Mouse (Mus musculus) intestine, embryonic 14.5 days (tissue): ENCODE data around the gene Unc50. TPM values are rescaled to one million over a fixed set of nuclear protein-coding genes. Genes with fewer than 3 reads are reported as not detected.

Source experiments
- ATAC-seq: fragments of 200-750 bp; cut with Nextera tagmentation; replicated peaks from 2 replicates; pipeline ENCODE4 v1.8.0; 2017; ENCODE audit warnings: low read depth, moderate number of reproducible peaks, moderate TSS enrichment, moderate library complexity; ENCODE audit not compliant: low FRiP score, low TSS enrichment
- DNase-seq: peaks from one replicate; pipeline ENCODE4 v3.0.0-alpha.2; 2018; ENCODE audit warnings: low spot score
- H3K27ac ChIP-seq: fragments of 300-500 bp; sonication (generic); 2 replicates; pipeline ENCODE4 v1.5.1; 2014; ENCODE audit warnings: low read depth, mild to moderate bottlenecking, control low read depth
- H3K27me3 ChIP-seq: fragments of 300-500 bp; sonication (generic); replicated peaks from 2 replicates; pipeline ENCODE4 v1.6.1; 2014; ENCODE audit warnings: low read length, control low read depth; ENCODE audit not compliant: control insufficient read depth, insufficient read depth
- H3K36me3 ChIP-seq: fragments of 300-500 bp; sonication (generic); 2 replicates; pipeline ENCODE4 v1.6.1; 2014; ENCODE audit warnings: low read length, control low read depth; ENCODE audit not compliant: control insufficient read depth, insufficient read depth
- H3K4me1 ChIP-seq: fragments of 300-500 bp; sonication (generic); replicated peaks from 2 replicates; pipeline ENCODE4 v1.6.1; 2014; ENCODE audit warnings: low read length, control low read depth, mixed read lengths; ENCODE audit not compliant: control insufficient read depth, insufficient read depth
- H3K4me2 ChIP-seq: fragments of 300-500 bp; sonication (generic); 2 replicates; pipeline ENCODE4 v1.6.1; 2014; ENCODE audit warnings: low read length
- H3K4me3 ChIP-seq: fragments of 300-500 bp; sonication (generic); 2 replicates; pipeline ENCODE4 v1.5.1; 2014; ENCODE audit warnings: low read depth, low read length, control low read depth, mixed read lengths
- H3K9ac ChIP-seq: fragments of 300-500 bp; sonication (generic); 2 replicates; pipeline ENCODE4 v1.6.1; 2014; ENCODE audit warnings: mild to moderate bottlenecking, low read length
- H3K9me3 ChIP-seq: fragments of 300-500 bp; sonication (generic); 2 replicates; pipeline ENCODE4 v1.6.1; 2016; ENCODE audit warnings: low read length, control low read depth; ENCODE audit not compliant: control insufficient read depth
- WGBS: fragments of 180-500 bp; shearing (Covaris S2); extraction: QIAGEN DNeasy Blood & Tissue Kit; methylation state at CpG from one replicate; pipeline ENCODE4 v1.1.7; 2014; 5-methylcytosine and 5-hydroxymethylcytosine counted together
- polyA plus RNA-seq: library from polyadenylated mRNA; unstranded; fragments of >200 nt; fragmentation: Nextera tagmentation; extraction: Ambion mirVana; gene quantifications from 2 replicates; pipeline ENCODE4 v1.2.1, GENCODE M21; 2014

Gene Unc50
- 133 and 149 TPM in 2 replicates for polyA plus RNA-seq

DNA sequence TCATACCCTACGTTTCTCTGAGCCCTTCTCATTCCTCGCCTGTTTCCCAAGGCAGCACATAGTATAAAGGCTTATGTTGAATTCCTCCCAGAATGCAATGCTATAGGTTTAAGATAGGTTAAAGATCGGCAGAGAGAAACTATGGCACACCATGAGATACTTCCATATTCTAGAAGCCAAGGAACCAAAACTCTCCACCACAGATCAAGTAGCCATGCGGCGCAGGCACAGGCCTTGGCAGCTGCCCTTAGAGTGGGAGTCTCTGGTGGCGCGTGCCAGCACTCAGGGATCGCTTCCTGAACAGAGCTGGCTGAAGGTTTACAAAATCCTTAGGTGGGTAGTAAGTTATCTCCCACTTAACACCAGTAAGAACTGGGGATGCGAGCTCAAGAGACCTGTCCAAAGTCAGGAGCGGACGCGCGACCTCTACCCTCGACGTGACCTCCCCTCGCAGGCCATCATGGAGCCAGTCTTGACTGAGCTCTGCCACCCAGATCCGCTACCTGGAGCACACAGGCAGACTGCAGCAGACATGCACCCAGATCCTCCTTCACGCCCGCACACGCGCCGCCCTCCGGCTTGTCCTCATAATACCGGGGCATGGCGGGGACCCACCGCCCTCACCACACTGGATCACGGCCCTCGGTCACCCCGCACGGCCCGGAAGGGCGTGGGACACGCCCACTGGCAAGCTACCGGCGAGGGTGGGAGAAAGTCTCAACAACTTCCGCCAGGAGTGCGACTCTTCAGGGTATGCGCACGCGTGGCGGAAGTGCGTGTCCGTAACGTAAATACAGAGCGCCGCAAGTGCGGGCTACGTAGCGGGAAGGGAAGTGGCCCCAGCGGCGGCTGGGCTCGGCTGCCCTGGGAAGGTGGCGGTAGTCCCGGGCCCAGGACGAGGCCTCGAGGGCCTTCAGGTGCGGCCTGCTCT is at the start of gene Unc50, which contains the start of gene Coa5:
Unc50 (plus strand) TSS at position 774 of the 931 bp plus-strand sequence.
Coa5 (minus strand) TSS at position 738 of the 931 bp plus-strand sequence.
- WGBS = 2% methylated on average over 54 of the region's 57 CpGs
- Histone ChIP-seq H3K36me3 (peaks cover 40% of the 10 kb centered on the region), H3K27me3 (no peaks in the 10 kb centered on the region), H3K4me2 (peak within 1 kb of the TSS; percentile 96), H3K4me3 (peak within 1 kb of the TSS; percentile 87), H3K9ac (peak within 1 kb of the TSS; percentile 88), H3K9me3 (no peaks in the 10 kb centered on the region), H3K4me1 (peaks cover 19% of the 10 kb centered on the region), H3K27ac (peak within 1 kb of the TSS; percentile 65)
- ATAC-seq = peak; percentile 98
- DNase-seq = peak; percentile 90

DNA sequence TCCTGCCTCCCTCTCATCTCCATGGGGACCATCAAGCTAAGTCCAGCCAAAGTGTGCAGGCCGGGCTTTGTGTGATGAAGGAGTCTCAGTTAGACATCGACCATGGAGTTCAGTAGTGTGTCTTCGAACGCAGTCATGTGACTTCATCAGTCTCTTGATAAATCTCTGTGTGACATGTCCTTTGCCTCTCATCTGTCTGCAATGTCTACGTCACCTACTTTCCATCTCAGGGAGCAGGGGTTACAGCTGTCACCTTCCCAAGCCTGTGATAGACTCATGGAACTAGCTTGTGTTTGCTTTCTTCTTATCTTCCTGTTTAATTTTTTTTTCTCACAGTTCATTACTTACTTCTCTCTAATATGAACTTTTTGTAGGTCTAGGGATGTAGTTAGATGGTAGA is 49.0 kb upstream of the Unc50 start:
- DNase-seq (no peak), ATAC-seq (no peak)
- H3K27ac ChIP-seq = no peak overlapping the region
- no peak overlapping the region for H3K9ac ChIP-seq
- 89% methylated on average over 5 of the region's 5 CpGs for WGBS
- 0 out of 2 replicates have a peak, but pooled peaks cover 9% of the 10 kb centered on the region for H3K36me3 ChIP-seq
- H3K4me1 ChIP-seq = no peaks in the 10 kb centered on the region
- H3K4me2 ChIP-seq = no peak overlapping the region
- H3K27me3 ChIP-seq = no peaks in the 10 kb centered on the region
- no peak overlapping the region for H3K4me3 ChIP-seq
- no peaks in the 10 kb centered on the region for H3K9me3 ChIP-seq

DNA sequence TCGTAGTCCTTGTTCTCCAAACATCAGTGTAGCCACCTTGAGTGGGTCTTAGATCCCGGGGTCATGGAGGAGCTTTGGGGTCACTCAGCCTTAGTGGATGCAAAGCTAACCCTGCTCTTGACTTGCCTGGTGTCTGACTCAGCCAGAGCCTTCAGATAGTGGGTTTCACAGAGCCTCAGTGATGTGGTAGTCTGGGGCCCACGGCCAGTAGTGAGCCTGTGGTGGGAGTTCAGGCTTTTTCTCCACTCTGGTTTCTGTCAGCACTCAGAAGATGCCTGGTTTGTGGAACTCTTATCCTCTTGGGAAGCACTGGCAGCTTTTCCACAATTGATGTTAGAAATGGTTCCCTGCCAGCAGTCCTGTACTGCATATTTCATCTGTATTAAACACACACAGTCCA is 45.6 kb upstream of the Unc50 start:
- Histone ChIP-seq H3K27me3 (no peaks in the 10 kb centered on the region), H3K4me1 (no peaks in the 10 kb centered on the region), H3K9ac (no peak overlapping the region), H3K9me3 (no peaks in the 10 kb centered on the region), H3K4me3 (no peak overlapping the region), H3K4me2 (no peak overlapping the region), H3K27ac (no peak overlapping the region), H3K36me3 (0 out of 2 replicates have a peak, but pooled peaks cover 9% of the 10 kb centered on the region)
- 73% methylated on average over 3 of the region's 3 CpGs for WGBS
- DNase-seq (no peak), ATAC-seq (no peak)

DNA sequence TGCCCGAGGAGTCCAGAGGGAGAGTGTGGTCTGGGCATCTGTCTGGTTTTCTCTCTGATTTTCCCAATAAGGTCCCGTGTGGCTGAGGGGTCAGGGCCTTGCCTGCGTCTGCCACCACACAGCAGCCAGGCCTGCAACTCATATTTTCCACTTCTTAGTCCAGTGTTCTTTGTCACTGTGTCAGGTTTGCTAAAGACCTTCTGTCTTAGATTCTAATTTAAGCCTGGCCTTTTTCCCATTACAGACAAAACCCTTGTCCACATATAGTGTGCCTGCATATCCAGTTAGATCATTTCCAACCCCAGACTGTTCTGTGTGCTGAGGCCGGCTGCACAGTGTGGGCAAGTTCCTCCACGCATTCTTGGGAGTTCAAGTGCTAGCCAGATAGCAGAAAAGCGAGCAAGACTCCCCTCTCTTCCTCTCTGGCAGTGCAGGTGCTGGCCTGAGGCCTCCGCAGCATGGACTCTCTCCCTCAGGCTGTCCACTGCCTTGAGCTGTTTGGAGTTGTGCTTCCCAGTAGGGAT is 43.4 kb upstream of the Unc50 start:
- no peak for DNase-seq
- no peaks in the 10 kb centered on the region for H3K27me3 ChIP-seq
- H3K9me3 ChIP-seq = no peaks in the 10 kb centered on the region
- H3K4me1 ChIP-seq = no peaks in the 10 kb centered on the region
- no peak overlapping the region for H3K27ac ChIP-seq
- H3K4me2 ChIP-seq = no peak overlapping the region
- H3K36me3 ChIP-seq = no peaks in the 10 kb centered on the region
- H3K4me3 ChIP-seq = no peak overlapping the region
- 72% methylated on average over 7 of the region's 7 CpGs for WGBS
- no peak overlapping the region for H3K9ac ChIP-seq
- ATAC-seq = no peak

DNA sequence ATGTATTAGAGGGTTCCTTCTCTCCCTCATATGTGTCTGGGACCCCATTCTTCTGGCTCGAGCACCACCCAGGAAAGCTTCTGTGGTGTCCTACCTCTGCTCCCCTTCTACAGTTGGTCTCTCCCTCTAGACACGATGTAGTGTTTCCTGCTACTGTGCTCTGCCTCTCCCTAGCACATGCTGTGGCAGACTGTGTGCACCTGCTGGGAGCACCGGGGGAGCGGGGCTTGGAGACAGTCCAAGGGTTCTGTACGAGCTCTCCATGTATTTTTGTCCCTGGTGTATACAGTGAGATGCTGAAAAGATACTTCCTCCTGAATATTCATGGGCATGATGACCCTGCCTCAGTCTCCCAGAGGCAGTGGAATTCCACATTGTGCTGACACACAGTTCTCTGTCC is 36.8 kb upstream of the Unc50 start:
- Histone ChIP-seq H3K4me2 (no peak overlapping the region), H3K4me1 (no peaks in the 10 kb centered on the region), H3K36me3 (peaks cover 6% of the 10 kb centered on the region; the same call in 1 of the 2 replicates), H3K4me3 (no peak overlapping the region), H3K9me3 (no peaks in the 10 kb centered on the region), H3K9ac (no peak overlapping the region), H3K27me3 (no peaks in the 10 kb centered on the region), H3K27ac (no peak overlapping the region)
- ATAC-seq (no peak), DNase-seq (no peak)
- 84% methylated on average over 5 of the region's 5 CpGs for WGBS

DNA sequence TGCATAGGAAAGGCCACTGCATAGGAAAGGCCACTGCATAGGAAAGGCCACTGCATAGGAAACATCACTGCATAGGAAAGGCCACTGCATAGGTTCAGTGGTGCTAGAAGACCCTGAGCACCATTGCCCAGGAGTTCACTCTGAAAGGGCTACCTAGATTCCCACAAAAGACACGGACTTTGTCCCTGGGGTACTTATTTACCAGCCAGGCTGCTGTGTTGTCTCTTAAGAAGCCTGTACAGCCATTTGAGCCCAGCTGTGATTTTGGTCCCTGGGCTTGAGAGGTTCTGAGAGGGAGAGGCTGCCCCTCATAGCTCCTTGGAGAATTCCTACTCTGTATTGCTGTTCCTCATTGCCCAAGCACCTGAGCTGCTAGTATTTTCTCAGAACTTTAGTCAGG is 33.5 kb upstream of the Unc50 start:
- H3K4me3 ChIP-seq = no peak overlapping the region
- H3K4me1 ChIP-seq = peaks cover 14% of the 10 kb centered on the region
- peaks cover 6% of the 10 kb centered on the region; the same call in 1 of the 2 replicates for H3K36me3 ChIP-seq
- H3K4me2 ChIP-seq = no peak overlapping the region
- H3K27me3 ChIP-seq = no peaks in the 10 kb centered on the region
- ATAC-seq (no peak), DNase-seq (no peak)
- H3K27ac ChIP-seq = no peak overlapping the region
- 76% methylated on average over 1 of the region's 1 CpGs for WGBS
- no peak overlapping the region for H3K9ac ChIP-seq
- H3K9me3 ChIP-seq = no peaks in the 10 kb centered on the region

DNA sequence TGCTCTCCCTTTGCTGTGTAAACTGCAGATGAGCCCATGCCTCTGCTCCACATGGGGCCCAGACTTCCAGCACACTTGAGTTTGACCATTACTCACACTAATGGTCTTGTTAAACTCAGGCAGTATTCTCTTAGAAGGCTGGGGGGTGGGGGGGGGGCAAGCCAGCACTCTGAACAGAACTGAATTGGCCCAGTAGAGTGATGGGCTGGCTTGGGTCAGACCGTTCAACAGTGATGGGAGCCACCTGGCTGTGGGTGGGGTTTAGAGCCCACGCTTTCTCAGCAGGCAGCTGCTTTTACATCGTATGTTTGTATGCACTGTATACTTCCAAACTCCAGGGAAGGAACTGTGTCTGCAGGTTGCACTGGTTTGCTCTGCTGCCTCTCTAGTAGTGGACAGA is 31.0 kb upstream of the Unc50 start:
- Histone ChIP-seq H3K4me1 (peaks cover 14% of the 10 kb centered on the region), H3K9ac (no peak overlapping the region), H3K27me3 (no peaks in the 10 kb centered on the region), H3K4me3 (no peak overlapping the region), H3K4me2 (no peak overlapping the region), H3K36me3 (no peaks in the 10 kb centered on the region; the same call in 1 of the 2 replicates), H3K27ac (no peak overlapping the region), H3K9me3 (no peaks in the 10 kb centered on the region)
- DNase-seq = peak; percentile 59
- ATAC-seq = peak; percentile 75
- 25% methylated on average over 3 of the region's 3 CpGs for WGBS

DNA sequence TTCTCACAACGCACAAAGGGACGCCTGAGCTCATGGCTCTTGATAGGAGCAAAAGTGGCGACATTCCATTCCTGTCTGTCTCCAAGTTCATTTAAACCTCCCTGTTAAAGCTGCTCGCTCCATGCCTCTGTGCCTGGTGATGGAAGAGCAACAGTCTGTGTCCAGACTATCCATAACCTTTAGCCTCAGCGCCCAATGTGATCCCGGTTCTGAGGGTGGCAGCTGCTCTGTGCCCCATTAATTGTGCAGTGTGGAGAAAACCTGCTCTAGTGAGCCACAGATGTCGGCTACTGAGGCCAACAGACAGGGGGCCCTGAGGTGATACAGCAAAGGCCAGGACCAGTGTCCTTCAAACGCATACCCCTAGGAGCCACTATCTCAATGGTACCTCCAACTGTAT is 30.2 kb upstream of the Unc50 start:
- Histone ChIP-seq H3K9me3 (no peaks in the 10 kb centered on the region), H3K27ac (no peak overlapping the region), H3K4me2 (no peak overlapping the region), H3K27me3 (no peaks in the 10 kb centered on the region), H3K9ac (no peak overlapping the region), H3K4me1 (peaks cover 14% of the 10 kb centered on the region), H3K36me3 (no peaks in the 10 kb centered on the region), H3K4me3 (no peak overlapping the region)
- WGBS = 56% methylated on average over 8 of the region's 8 CpGs
- DNase-seq (no peak), ATAC-seq (no peak)
